Mouse (Mus musculus): Measurements from ENCODE around the gene Actn3. TPM values are rescaled to one million over a fixed set of nuclear protein-coding genes. Genes with fewer than 3 reads are reported as not detected.
"Not testable (repeated sequence)": the region's sequence is repeated elsewhere in the genome, so short reads cannot be mapped to it uniquely, and the experiment has no call there.

The Actn3 gene
- polyA plus RNA-seq, 1 experiment from 2014 or later = 6.5 TPM

GRCm38 (mm10) chr19:4876755-4877154 lies 954 bp downstream of the Actn3 start:
- DNase-seq (ENCODE audit: low spot score) (no peak), ATAC-seq (ENCODE audit: insufficient read depth, low FRiP score, low TSS enrichment) (no peak)
- Histone ChIP-seq H3K9me3 (ENCODE audit: control insufficient read depth, low read length) (no peaks in the 10 kb centered on the region), H3K4me3 (ENCODE audit: low read depth, low read length) (no peak overlapping the region), H3K27ac (ENCODE audit: low read depth, low read length) (no peak overlapping the region), H3K4me2 (ENCODE audit: low read depth) (no peak overlapping the region), H3K27me3 (ENCODE audit: control insufficient read depth, insufficient read depth, low read length) (no peaks in the 10 kb centered on the region), H3K4me1 (ENCODE audit: control insufficient read depth, insufficient read depth, low read length) (peaks cover 6% of the 10 kb centered on the region; the same call in 1 of the 2 replicates), H3K9ac (ENCODE audit: low read length) (no peak overlapping the region), H3K36me3 (ENCODE audit: control insufficient read depth, insufficient read depth, low read length) (no peaks in the 10 kb centered on the region)
- WGBS = 65% methylated on average over 3 of the region's 3 CpGs

GRCm38 (mm10) chr19:4876241-4876640 lies 1.5 kb downstream of the Actn3 start:
- Histone ChIP-seq H3K27me3 (ENCODE audit: control insufficient read depth, insufficient read depth, low read length) (no peaks in the 10 kb centered on the region), H3K4me1 (ENCODE audit: control insufficient read depth, insufficient read depth, low read length) (peaks cover 6% of the 10 kb centered on the region; the same call in 1 of the 2 replicates), H3K9ac (ENCODE audit: low read length) (no peak overlapping the region), H3K4me2 (ENCODE audit: low read depth) (no peak overlapping the region), H3K4me3 (ENCODE audit: low read depth, low read length) (no peak overlapping the region), H3K9me3 (ENCODE audit: control insufficient read depth, low read length) (no peaks in the 10 kb centered on the region), H3K27ac (ENCODE audit: low read depth, low read length) (no peak overlapping the region), H3K36me3 (ENCODE audit: control insufficient read depth, insufficient read depth, low read length) (no peaks in the 10 kb centered on the region)
- WGBS = 84% methylated on average over 2 of the region's 4 CpGs
- ATAC-seq (ENCODE audit: insufficient read depth, low FRiP score, low TSS enrichment) (no peak), DNase-seq (ENCODE audit: low spot score) (no peak)

- H3K9me3 ChIP-seq (ENCODE audit: control insufficient read depth, low read length); H3K27ac ChIP-seq (ENCODE audit: low read depth, low read length); ATAC-seq (ENCODE audit: insufficient read depth, low FRiP score, low TSS enrichment); H3K4me1 ChIP-seq (ENCODE audit: control insufficient read depth, insufficient read depth, low read length); H3K9ac ChIP-seq (ENCODE audit: low read length); H3K4me3 ChIP-seq (ENCODE audit: low read depth, low read length); H3K27me3 ChIP-seq (ENCODE audit: control insufficient read depth, insufficient read depth, low read length); H3K4me2 ChIP-seq (ENCODE audit: low read depth); DNase-seq (ENCODE audit: low spot score); H3K36me3 ChIP-seq (ENCODE audit: control insufficient read depth, insufficient read depth, low read length): not testable (repeated sequence)
- WGBS = 100% methylated on average over 1 of the region's 1 CpGs
Measured at GRCm38 (mm10) chr19:4874613-4875012, 3.1 kb downstream of the Actn3 start.

- Histone ChIP-seq H3K4me1 (ENCODE audit: control insufficient read depth, insufficient read depth, low read length) (no peaks in the 10 kb centered on the region), H3K27me3 (ENCODE audit: control insufficient read depth, insufficient read depth, low read length) (no peaks in the 10 kb centered on the region), H3K4me3 (ENCODE audit: low read depth, low read length) (no peak overlapping the region), H3K9ac (ENCODE audit: low read length) (no peak overlapping the region), H3K27ac (ENCODE audit: low read depth, low read length) (no peak overlapping the region), H3K4me2 (ENCODE audit: low read depth) (no peak overlapping the region), H3K9me3 (ENCODE audit: control insufficient read depth, low read length) (no peaks in the 10 kb centered on the region), H3K36me3 (ENCODE audit: control insufficient read depth, insufficient read depth, low read length) (no peaks in the 10 kb centered on the region)
- ATAC-seq (ENCODE audit: insufficient read depth, low FRiP score, low TSS enrichment) = no peak
- WGBS = 9% methylated on average over 17 of the region's 17 CpGs
- DNase-seq (ENCODE audit: low spot score) = no peak
Measured at GRCm38 (mm10) chr19:4865147-4865546, 12.6 kb downstream of the Actn3 start.

- Histone ChIP-seq H3K36me3 (ENCODE audit: control insufficient read depth, insufficient read depth, low read length) (no peaks in the 10 kb centered on the region), H3K9me3 (ENCODE audit: control insufficient read depth, low read length) (no peaks in the 10 kb centered on the region), H3K27me3 (ENCODE audit: control insufficient read depth, insufficient read depth, low read length) (no peaks in the 10 kb centered on the region), H3K9ac (ENCODE audit: low read length) (no peak overlapping the region), H3K4me3 (ENCODE audit: low read depth, low read length) (no peak overlapping the region), H3K4me2 (ENCODE audit: low read depth) (no peak overlapping the region), H3K4me1 (ENCODE audit: control insufficient read depth, insufficient read depth, low read length) (no peaks in the 10 kb centered on the region), H3K27ac (ENCODE audit: low read depth, low read length) (no peak overlapping the region)
- no peak for DNase-seq (ENCODE audit: low spot score)
- 68% methylated on average over 6 of the region's 6 CpGs for WGBS
- ATAC-seq (ENCODE audit: insufficient read depth, low FRiP score, low TSS enrichment) = no peak
Measured at GRCm38 (mm10) chr19:4863048-4863447, 14.7 kb downstream of the Actn3 start.

GRCm38 (mm10) chr19:4859081-4859480 lies 18.6 kb downstream of the Actn3 start:
- no peaks in the 10 kb centered on the region for H3K27me3 ChIP-seq (ENCODE audit: control insufficient read depth, insufficient read depth, low read length)
- ATAC-seq (ENCODE audit: insufficient read depth, low FRiP score, low TSS enrichment) (no peak), DNase-seq (ENCODE audit: low spot score) (no peak)
- H3K27ac ChIP-seq (ENCODE audit: low read depth, low read length) = no peak overlapping the region
- H3K36me3 ChIP-seq (ENCODE audit: control insufficient read depth, insufficient read depth, low read length) = no peaks in the 10 kb centered on the region
- H3K4me2 ChIP-seq (ENCODE audit: low read depth) = no peak overlapping the region
- WGBS = 75% methylated on average over 6 of the region's 6 CpGs
- no peak overlapping the region for H3K4me3 ChIP-seq (ENCODE audit: low read depth, low read length)
- H3K9me3 ChIP-seq (ENCODE audit: control insufficient read depth, low read length) = no peaks in the 10 kb centered on the region
- no peaks in the 10 kb centered on the region; the same call in 1 of the 2 replicates for H3K4me1 ChIP-seq (ENCODE audit: control insufficient read depth, insufficient read depth, low read length)
- no peak overlapping the region for H3K9ac ChIP-seq (ENCODE audit: low read length)

- Histone ChIP-seq H3K36me3 (ENCODE audit: control insufficient read depth, insufficient read depth, low read length) (no peaks in the 10 kb centered on the region), H3K9me3 (ENCODE audit: control insufficient read depth, low read length) (no peaks in the 10 kb centered on the region), H3K27ac (ENCODE audit: low read depth, low read length) (no peak overlapping the region), H3K4me3 (ENCODE audit: low read depth, low read length) (peak overlapping the region; percentile 62), H3K4me1 (ENCODE audit: control insufficient read depth, insufficient read depth, low read length) (no peaks in the 10 kb centered on the region; the same call in 1 of the 2 replicates), H3K9ac (ENCODE audit: low read length) (no peak overlapping the region; the same call in 1 of the 2 replicates), H3K4me2 (ENCODE audit: low read depth) (peak overlapping the region; percentile 92), H3K27me3 (ENCODE audit: control insufficient read depth, insufficient read depth, low read length) (no peaks in the 10 kb centered on the region)
- WGBS = 81% methylated on average over 4 of the region's 4 CpGs
- DNase-seq (ENCODE audit: low spot score) (no peak), ATAC-seq (ENCODE audit: insufficient read depth, low FRiP score, low TSS enrichment) (no peak)
Measured at GRCm38 (mm10) chr19:4855951-4856350, 21.8 kb downstream of the Actn3 start.

- Histone ChIP-seq H3K9me3 (ENCODE audit: control insufficient read depth, low read length) (no peaks in the 10 kb centered on the region), H3K27ac (ENCODE audit: low read depth, low read length) (peak overlapping the region; percentile 46; the same call in 1 of the 2 replicates), H3K4me3 (ENCODE audit: low read depth, low read length) (peak overlapping the region; percentile 62), H3K4me2 (ENCODE audit: low read depth) (peak overlapping the region; percentile 92), H3K9ac (ENCODE audit: low read length) (peak overlapping the region; percentile 67), H3K4me1 (ENCODE audit: control insufficient read depth, insufficient read depth, low read length) (no peaks in the 10 kb centered on the region; the same call in 1 of the 2 replicates), H3K27me3 (ENCODE audit: control insufficient read depth, insufficient read depth, low read length) (no peaks in the 10 kb centered on the region), H3K36me3 (ENCODE audit: control insufficient read depth, insufficient read depth, low read length) (no peaks in the 10 kb centered on the region)
- under 1% methylated on average over 12 of the region's 14 CpGs for WGBS
- peak; percentile 48; the same call in 1 of the 2 replicates for ATAC-seq (ENCODE audit: insufficient read depth, low FRiP score, low TSS enrichment)
- no peak for DNase-seq (ENCODE audit: low spot score)
Measured at GRCm38 (mm10) chr19:4855470-4855820, 22.3 kb downstream of the Actn3 start.

- peak within 1 kb of the TSS; percentile 92 for H3K4me2 ChIP-seq (ENCODE audit: low read depth)
- H3K27ac ChIP-seq (ENCODE audit: low read depth, low read length) = peak within 1 kb of the TSS; percentile 46; the same call in 1 of the 2 replicates
- no peaks in the 10 kb centered on the region; the same call in 1 of the 2 replicates for H3K4me1 ChIP-seq (ENCODE audit: control insufficient read depth, insufficient read depth, low read length)
- no peaks in the 10 kb centered on the region for H3K9me3 ChIP-seq (ENCODE audit: control insufficient read depth, low read length)
- H3K4me3 ChIP-seq (ENCODE audit: low read depth, low read length) = peak within 1 kb of the TSS; percentile 62
- peak; percentile 82 for ATAC-seq (ENCODE audit: insufficient read depth, low FRiP score, low TSS enrichment)
- peak; percentile 84 for DNase-seq (ENCODE audit: low spot score)
- no peaks in the 10 kb centered on the region for H3K36me3 ChIP-seq (ENCODE audit: control insufficient read depth, insufficient read depth, low read length)
- WGBS = 5% methylated on average over 44 of the region's 45 CpGs
- no peaks in the 10 kb centered on the region for H3K27me3 ChIP-seq (ENCODE audit: control insufficient read depth, insufficient read depth, low read length)
- peak within 1 kb of the TSS; percentile 67 for H3K9ac ChIP-seq (ENCODE audit: low read length)
Measured at GRCm38 (mm10) chr19:4854552-4855469, 22.9 kb downstream of the Actn3 start, which contains the start of gene Ctsf. Gene Ctsf, plus strand, starts transcription at chr19:4855130.
